Mouse (Mus musculus) MEL-GATA-1-ER (cell line): ENCODE data around the gene Gng7.

Experiments
- DNase-seq: peaks from one replicate; pipeline ENCODE4 v3.0.0-alpha.2; 2012; ENCODE audit warnings: low read depth; ENCODE audit errors: extremely low read depth

Gng7 gene

DNA sequence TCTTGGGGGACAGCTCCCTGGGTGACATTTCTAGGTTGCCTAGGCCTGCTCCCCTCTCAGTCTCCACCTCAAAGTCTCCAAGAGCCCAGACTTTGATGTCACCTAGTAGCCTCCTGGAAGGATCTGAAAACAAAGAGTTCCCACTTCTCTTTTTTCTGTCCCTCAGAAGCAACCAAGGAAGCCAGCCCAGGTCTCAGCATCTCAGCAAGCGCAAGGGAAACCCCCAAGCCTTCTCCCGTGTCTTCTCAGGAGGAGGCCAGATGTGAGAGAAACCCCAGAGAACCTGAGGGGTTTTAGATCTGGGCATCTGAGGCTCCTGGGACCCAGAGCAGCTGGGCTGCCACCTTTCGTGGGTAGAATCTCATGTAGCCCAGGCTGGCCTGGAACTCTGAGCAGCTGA is 45.4 kb downstream of the Gng7 start:
- DNase-seq: no peak

GRCm38 (mm10) chr10:80968106-80968505 is 46.6 kb downstream of the Gng7 start:
- DNase-seq: no peak

- DNase-seq: no peak
These were observed 47.6 kb downstream of the Gng7 start for GRCm38 (mm10) chr10:80967101-80967656.

DNA sequence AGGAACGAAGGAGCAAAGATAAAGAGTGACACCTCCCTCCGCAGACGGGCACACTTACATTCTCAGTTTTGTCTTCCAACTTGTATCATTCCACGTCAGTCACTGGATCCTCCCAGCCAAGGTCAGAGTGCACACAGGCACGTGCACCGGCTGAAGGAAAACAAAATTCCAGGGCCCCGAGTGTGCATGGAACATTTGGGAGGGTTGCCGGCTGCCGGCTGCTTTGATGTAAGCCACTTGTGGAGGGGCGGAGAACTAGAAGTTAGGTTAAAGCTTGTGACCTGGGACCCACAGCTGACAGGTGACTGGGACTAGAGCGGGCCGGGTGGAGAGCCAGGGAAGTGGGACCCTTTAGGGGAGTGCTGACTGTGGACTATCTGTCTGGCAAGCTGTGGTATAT is 48.4 kb downstream of the Gng7 start:
- no peak for DNase-seq

DNA sequence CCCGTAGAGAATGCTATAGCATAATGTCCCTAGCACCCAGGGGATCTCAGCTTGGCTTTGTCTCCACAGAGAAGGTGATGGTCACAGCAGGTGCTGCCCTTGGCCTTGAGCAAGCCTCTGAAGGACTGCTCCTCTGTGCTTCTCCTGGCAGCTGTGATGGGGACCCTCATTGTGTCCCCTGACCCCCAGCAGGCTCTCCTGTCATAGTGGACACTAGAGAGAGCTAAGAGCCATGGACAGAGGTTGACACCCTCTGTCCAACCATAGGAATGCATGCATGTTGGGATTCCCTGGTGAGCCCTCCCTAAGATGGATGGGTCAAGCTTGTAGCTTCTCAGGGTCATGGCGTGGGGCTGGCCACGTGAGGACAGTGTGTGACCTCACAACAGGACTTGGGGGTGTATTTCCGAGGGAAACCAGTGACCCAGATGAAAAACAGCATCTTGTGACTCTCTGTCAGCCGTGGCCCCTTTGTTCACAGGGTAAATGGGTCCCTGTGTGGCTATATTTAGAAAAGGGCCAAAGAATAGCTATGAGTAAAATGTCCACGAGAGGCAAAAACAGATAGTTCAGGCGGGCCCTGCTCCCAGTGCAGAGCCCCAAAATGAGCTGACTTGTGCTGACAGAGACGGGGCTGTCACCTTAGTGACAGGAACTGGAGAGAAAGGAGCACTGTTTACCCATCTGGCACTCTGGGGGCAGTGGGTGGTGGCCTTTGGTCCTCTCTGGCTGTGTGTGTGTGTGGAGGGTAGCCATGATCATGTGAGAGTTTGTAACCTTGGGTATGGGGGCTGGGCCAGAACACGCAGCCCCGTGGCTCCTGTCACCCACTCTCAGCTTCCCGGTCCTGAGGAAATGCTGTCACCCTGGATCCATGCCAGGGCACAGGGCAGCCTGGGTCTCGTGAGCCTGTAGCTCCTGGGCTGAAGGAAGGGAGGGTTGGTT is 51.4 kb downstream of the Gng7 start:
- no peak for DNase-seq

GRCm38 (mm10) chr10:80962585-80962984 is 52.2 kb downstream of the Gng7 start:
- DNase-seq: no peak

- no peak for DNase-seq
These were observed 52.7 kb downstream of the Gng7 start for GRCm38 (mm10) chr10:80962051-80962472.

DNA sequence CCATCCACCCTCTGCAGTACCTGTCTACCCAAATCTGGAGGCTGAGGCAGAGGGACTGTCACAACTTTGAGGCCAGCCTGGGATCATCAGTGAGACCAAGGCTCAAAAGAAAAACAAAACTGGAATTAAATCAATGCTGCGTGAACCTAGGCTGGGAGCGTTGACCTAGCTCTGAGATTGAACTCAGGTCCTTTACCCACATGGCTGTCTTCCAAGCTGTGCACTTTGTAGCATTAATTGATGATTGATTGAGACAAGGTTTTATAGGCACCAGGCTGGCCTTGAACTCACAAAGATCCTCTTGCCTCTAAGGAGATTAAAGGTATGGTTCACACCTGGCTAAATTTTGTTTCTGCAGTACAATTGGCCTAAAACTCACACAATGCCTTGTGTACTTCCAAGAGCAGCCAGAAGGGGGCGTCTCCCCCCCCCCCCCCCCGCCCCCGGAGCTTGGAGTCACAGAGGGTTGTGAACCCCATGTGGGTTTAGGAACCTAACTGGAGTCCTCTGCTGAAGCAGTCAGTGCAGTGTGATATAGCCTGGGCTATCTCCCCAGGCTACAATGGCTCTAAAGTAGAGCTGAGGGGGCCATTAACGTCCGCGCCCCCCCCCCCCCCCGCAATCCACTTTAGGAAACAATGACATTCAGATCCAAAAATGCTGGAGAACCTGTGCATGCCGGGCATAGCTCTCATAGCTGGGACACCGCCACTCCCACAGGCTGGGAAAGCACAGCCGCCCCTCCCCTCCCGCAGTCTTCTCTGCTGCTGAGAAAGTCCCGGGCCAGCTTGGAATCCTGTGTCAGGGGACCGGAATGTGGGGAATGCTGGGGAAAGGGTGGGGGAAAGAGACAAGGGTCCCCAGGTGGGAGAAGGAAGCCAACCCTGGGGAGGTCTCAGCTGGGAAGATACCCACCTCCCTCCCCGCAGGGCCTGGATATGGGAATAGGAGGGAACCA is 53.9 kb downstream of the Gng7 start:
- no peak for DNase-seq

DNA sequence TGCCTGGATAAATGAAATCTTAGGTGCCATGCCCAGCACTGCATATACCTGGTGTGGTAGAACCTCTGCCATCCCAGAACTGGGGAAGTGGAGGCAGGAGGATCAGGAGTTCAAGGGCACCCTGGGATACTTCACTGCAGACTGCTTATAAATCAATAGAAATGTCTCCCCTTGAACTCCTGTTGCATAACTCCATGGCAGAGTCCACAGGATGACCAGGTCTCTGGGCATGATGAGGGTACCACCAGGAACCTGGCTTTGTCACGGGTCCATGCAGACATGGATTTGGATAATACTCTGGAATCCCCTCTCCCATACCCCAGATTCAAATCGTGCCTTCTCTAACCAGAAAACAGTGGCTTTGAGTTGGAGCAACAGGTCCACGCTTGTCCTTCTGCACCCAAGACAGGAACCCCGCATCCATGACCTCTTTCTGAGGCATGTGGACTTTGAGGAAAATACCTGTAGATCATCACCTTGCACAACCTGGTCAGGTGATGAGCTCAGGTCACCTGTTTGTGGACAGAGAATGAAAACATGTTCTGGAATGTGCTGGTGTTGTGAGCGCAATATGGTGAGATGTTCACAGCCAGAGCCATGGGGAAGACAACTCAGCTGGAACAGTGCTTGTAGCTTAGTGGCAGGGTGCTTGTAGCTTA is 55.6 kb downstream of the Gng7 start:
- DNase-seq: no peak

DNA sequence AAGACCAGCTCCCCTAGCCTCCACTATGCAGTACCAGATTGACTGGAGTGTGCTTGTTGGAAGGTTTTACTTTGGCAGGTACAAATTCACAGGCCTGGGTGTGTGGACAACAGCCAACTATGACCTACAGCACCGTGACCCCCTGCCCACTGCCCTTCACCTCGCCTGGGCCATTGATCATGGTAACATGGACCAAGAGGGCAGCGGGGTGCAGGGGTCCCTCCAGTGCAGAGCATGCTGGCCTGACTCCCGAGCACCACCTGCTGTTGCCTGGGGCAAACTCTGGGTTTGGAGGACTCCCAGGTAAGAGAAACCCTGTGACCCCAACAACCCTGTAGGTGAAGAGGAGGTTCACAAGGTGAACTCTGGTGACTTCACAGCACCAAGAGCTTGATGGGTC is 57.0 kb downstream of the Gng7 start:
- no peak for DNase-seq

DNA sequence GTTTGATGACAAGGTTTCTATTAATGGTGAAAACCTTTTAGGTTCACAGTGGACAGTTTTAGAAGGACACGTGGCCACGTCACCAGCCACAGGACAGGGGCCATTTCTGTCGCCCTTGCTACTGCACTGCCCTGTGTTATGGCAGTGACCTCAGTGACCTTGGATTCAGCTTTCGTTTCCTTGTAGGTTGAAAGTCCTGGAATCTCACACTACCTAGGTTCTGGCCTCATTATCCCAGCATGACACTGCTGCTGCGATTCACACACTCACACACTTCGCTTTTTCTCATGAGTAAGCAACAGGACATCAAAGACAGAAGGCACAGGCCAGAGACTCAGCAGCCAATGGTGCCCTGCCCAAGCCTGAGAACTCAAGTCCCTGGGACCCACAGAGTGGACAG is 57.8 kb downstream of the Gng7 start:
- no peak for DNase-seq

GRCm38 (mm10) chr10:80956385-80956784 is 58.4 kb downstream of the Gng7 start:
- no peak for DNase-seq

- DNase-seq: no peak
These were observed 59.2 kb downstream of the Gng7 start for GRCm38 (mm10) chr10:80955536-80955935.

DNA sequence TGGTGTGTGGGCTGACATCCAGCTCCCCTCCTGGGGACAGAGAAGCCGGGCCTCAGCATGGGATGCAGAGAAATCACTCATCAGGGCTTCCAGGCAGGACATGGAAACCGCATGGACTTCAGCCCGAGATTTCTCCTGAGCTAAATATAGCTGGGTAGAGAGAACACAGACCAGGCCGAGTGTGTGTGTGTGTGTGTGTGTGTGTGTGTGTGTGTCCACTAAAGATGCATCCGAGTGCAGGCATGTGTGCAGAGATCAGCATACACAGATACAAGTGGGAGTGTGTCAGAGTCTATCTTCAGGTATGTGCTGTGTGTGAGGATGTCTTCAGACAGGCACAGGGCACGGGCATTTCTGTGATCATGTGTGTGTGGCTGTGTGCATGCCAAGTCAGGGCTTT is 59.9 kb downstream of the Gng7 start:
- DNase-seq: no peak

- no peak for DNase-seq
These were observed 60.3 kb downstream of the Gng7 start for GRCm38 (mm10) chr10:80954415-80954814.

- DNase-seq: no peak
These were observed 62.3 kb downstream of the Gng7 start for GRCm38 (mm10) chr10:80952449-80952848.

GRCm38 (mm10) chr10:80951761-80952390 is 62.9 kb downstream of the Gng7 start:
- no peak for DNase-seq

DNA sequence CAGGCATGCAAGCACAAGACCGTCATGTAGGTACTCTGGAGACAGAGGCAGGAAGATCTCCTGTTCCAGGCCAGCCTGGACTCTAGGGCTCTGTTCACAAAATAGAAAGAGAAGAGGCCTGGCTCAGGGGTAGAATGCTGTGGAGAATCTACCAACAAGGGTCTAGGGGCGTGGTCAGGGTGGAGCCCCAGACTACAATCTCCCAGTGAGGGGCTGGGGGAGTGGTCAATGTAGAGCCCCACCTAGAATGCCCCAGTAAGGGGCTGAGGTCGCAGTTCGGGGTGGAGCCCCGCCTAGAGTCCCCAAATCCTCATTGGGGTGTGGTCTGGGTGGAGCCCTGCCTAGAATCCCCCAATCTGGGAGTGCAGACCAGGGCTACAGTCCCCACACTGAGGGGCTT is 64.4 kb downstream of the Gng7 start:
- DNase-seq: no peak

DNA sequence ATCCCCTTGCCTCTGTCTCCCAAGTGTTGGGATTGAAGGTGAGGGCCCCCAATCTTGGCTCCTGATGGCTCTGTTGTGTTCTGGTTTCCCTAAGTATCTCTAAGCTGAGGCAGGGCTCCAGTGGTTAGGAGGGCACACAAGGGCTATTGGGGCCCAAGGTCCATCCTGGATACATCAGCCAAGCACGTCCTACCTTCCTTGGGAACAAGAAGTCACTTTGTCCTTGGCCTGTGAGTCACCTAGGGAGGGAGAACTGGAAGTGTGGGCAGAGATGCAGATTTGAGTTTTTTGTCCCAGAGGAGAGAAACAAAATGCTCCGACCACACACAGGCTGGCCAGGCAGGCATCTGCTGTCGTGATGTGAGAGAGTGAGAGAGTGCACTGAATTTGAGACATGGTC is 65.7 kb downstream of the Gng7 start:
- no peak for DNase-seq

DNA sequence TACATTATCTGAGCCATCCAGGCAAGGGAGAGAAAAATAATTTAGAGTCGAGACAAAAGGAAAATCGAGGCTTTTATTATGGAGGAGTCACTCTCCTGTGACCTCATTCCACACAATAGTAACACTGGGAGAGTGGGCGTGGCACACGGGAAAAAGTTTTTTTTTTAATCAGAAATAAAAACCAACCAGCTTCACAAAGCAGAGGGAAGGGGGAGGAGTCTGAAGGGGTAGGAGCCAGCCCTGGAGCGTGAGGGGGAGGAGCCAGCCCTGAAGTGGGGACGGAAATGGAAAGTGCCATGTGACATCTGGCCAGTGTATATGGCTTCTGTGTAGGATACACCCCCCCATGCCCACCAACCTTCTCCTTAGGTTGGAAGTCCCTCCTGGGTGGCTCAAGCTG is 66.2 kb downstream of the Gng7 start:
- DNase-seq: no peak

- no peak for DNase-seq
These were observed 66.9 kb downstream of the Gng7 start for GRCm38 (mm10) chr10:80947802-80948201.
